Mouse (Mus musculus): ENCODE results near the gene Hes5. TPM values are rescaled to one million over a fixed set of nuclear protein-coding genes. Genes with fewer than 3 reads are reported as not detected.

The Hes5 gene
- not detected for total RNA-seq (2022)

- no peak for DNase-seq (ENCODE audit: low spot score)
Observed at GRCm38 (mm10) chr4:154960690-154961225, at the start of gene Hes5. Hes5 (plus strand) TSS chr4:154960923.

- no peak for DNase-seq (ENCODE audit: low spot score)
Observed at GRCm38 (mm10) chr4:154911644-154912043, 49.1 kb upstream of the Hes5 start.

- no peak for DNase-seq (ENCODE audit: low spot score)
Observed at GRCm38 (mm10) chr4:154913845-154914244, 46.9 kb upstream of the Hes5 start.

- no peak for DNase-seq (ENCODE audit: low spot score)
Observed at GRCm38 (mm10) chr4:154914252-154914651, 46.5 kb upstream of the Hes5 start.

- DNase-seq (ENCODE audit: low spot score) = no peak
Observed at GRCm38 (mm10) chr4:154914707-154915106, 46.0 kb upstream of the Hes5 start.

- no peak for DNase-seq (ENCODE audit: low spot score)
Observed at GRCm38 (mm10) chr4:154915286-154915685, 45.4 kb upstream of the Hes5 start.

- DNase-seq (ENCODE audit: low spot score) = no peak
Observed at GRCm38 (mm10) chr4:154916662-154917061, 44.1 kb upstream of the Hes5 start.

- no peak for DNase-seq (ENCODE audit: low spot score)
Observed at GRCm38 (mm10) chr4:154922291-154922690, 38.4 kb upstream of the Hes5 start.

- DNase-seq (ENCODE audit: low spot score) = no peak
Observed at GRCm38 (mm10) chr4:154922931-154923330, 37.8 kb upstream of the Hes5 start.

GRCm38 (mm10) chr4:154925413-154925812 lies 35.3 kb upstream of the Hes5 start:
- peak; percentile 31 for DNase-seq (ENCODE audit: low spot score)

- no peak for DNase-seq (ENCODE audit: low spot score)
Observed at GRCm38 (mm10) chr4:154926969-154927898, 33.5 kb upstream of the Hes5 start.

GRCm38 (mm10) chr4:154927899-154928337 lies 32.8 kb upstream of the Hes5 start:
- DNase-seq (ENCODE audit: low spot score) = peak; percentile 69

- no peak for DNase-seq (ENCODE audit: low spot score)
Observed at GRCm38 (mm10) chr4:154928395-154929087, 32.2 kb upstream of the Hes5 start, which contains the start of gene Tnfrsf14. Tnfrsf14 (minus strand) TSS chr4:154928563.

GRCm38 (mm10) chr4:154929088-154929660 lies 31.5 kb upstream of the Hes5 start:
- peak; percentile 50 for DNase-seq (ENCODE audit: low spot score)

- no peak for DNase-seq (ENCODE audit: low spot score)
Observed at GRCm38 (mm10) chr4:154933306-154933907, 27.3 kb upstream of the Hes5 start.

GRCm38 (mm10) chr4:154934800-154935199 lies 25.9 kb upstream of the Hes5 start:
- DNase-seq (ENCODE audit: low spot score) = no peak

GRCm38 (mm10) chr4:154935788-154936187 lies 24.9 kb upstream of the Hes5 start:
- no peak for DNase-seq (ENCODE audit: low spot score)

GRCm38 (mm10) chr4:154936542-154937255 lies 24.0 kb upstream of the Hes5 start:
- no peak for DNase-seq (ENCODE audit: low spot score)

GRCm38 (mm10) chr4:154937746-154938145 lies 23.0 kb upstream of the Hes5 start:
- DNase-seq (ENCODE audit: low spot score) = no peak

GRCm38 (mm10) chr4:154940156-154940555 lies 20.6 kb upstream of the Hes5 start:
- DNase-seq (ENCODE audit: low spot score) = no peak

GRCm38 (mm10) chr4:154941831-154942230 lies 18.9 kb upstream of the Hes5 start:
- no peak for DNase-seq (ENCODE audit: low spot score)
